Mouse (Mus musculus): Measurements from ENCODE around the gene Zgpat.

The Zgpat gene

DNA sequence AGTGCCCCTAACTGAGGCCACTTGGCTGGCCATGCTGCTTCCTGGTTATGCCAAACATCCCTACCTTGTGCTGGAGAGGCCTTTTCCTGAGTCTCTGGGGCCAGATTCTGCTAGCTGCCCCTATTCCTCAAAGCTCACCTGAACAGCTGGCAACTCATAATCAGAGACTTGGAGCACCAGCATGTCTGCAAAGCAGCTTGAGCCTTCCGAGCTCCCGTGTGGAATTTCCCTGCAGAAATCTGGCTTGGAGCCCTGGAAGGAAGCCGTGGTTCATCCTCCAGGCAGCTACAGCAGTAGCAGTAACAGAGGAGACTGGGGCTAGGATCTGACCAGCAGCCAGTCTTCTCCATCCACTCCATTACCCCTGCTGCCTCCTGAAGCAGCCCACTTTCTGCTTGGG is 21.2 kb downstream of the Zgpat start:
- peak; percentile 45 to 56 for DNase-seq

DNA sequence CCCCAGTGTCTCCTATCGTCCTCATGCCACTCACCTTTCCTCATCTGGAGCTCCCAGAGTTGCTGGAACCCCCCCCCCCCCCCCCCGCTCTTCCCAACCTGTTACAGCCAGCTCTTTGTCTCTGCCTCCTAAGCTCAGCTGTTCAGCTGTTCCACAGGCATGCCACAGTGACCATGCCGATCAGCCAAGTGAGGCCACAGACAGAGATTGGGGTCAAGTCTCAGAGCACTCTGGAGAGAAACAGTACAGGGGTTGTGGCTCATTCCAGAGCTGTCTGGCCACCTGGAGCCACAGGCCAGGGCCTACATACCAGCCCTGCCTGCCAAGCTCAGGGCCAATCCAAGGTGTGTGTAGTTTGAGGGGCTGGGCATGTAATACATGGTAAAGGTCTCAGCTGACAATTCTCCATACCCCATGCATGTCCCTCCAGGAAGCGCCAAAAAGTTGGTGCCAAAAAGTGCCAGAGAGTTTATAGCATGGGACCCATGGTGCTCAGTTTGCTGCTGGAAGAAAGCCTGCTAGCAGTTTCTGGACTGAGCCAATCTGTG is 22.0 kb downstream of the Zgpat start:
- no peak for DNase-seq

DNA sequence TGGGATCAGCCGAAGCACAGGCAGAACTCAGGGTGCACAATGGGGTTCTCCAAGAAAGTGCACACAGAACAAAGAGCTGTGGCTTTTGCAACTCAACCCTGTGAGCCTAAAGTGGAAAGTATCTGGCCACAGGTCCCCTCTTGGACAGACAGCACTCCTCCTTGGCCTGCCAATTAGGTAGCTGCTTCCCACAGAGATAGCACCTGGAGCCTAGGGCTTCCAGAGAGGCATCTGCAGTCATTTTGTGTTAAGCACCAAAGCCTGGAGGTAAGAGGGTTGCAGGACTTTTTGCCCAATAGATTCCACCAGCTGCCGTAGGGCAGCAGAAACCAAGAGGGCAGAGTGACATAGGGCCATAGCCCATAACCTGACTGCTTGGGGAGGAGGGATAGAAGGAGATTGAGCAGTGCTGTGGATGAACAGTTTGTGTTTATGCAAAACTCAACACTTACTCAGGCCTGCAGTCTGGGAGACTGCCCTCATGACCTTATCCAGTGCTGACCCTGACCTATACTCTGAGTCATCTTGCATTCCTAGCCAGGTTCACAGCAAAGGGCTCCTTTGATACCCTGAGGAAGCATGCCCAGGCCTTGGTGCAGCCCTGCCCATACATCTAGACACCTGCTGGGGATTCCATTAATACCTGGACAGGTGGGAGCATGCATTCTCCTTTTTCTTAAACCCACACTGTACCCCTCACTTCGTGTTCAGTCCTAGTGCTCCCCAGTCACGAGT is 25.6 kb downstream of the Zgpat start:
- no peak for DNase-seq

DNA sequence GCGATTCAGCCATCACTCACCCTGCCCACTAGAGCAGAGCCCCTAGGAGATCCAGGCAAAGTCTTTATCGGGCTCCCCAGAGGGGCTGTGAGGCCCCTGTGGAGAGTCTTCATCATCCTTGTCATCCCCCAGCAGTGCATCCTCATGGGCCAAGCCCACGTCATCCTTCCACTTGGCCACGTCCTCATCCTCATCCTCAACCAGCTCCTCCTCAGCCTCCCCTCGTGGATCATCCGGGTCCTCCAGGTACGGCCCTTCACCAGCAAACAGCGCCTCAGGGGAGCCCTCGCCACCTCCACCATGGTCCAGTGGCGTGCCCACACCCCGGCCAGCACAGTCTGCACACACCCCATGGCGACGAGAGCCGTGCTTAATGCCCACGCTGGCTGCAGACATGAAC is 26.3 kb downstream of the Zgpat start:
- DNase-seq = peak in 1 of 2 experiments; percentile 34

DNA sequence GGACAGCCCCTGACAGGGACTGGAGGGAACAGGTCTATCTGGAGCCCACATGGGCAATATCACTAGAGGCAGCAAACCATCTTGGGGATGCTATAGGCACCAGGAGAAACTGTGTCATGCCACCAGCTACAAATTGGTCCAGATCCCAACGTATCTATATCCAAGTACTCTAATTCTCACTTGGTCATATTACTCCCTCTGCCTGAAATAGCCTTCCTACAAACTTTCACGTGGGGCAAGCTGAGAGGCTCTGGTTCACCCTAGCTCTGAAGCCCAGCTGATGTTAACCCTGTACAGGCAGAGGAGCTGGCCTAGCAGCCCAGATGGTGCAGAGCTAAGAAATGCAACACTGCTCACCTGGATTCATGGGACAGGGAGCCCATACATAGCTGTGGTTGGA is 26.8 kb downstream of the Zgpat start:
- no peak for DNase-seq

GRCm38 (mm10) chr2:181392600-181393213 is 28.0 kb downstream of the Zgpat start:
- DNase-seq = peak; percentile 88 to 95

DNA sequence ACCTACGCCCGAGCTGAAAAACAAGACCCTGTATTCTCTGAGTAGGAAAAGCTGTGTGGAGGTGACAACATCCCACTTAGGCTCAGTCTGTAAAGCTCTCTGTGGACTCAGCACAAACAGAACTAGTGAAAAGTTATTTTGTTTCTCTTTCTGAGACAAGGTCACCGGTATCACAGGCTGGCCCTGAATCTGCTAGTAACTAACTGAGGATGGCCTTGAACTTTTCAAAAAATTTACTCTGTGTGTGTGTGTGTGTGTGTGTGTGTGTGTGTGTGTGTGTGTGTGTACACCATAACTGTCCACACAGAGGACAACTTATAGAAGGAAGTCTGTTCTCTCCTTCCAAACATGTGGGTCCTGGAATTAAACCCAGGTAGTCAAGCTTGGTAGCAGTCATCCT is 29.4 kb downstream of the Zgpat start:
- no peak for DNase-seq

GRCm38 (mm10) chr2:181397207-181397761 is 32.6 kb downstream of the Zgpat start:
- no peak for DNase-seq

GRCm38 (mm10) chr2:181401497-181401896 is 36.8 kb downstream of the Zgpat start:
- DNase-seq = no peak

- no peak for DNase-seq
These were observed 39.0 kb downstream of the Zgpat start for GRCm38 (mm10) chr2:181403722-181404121.

DNA sequence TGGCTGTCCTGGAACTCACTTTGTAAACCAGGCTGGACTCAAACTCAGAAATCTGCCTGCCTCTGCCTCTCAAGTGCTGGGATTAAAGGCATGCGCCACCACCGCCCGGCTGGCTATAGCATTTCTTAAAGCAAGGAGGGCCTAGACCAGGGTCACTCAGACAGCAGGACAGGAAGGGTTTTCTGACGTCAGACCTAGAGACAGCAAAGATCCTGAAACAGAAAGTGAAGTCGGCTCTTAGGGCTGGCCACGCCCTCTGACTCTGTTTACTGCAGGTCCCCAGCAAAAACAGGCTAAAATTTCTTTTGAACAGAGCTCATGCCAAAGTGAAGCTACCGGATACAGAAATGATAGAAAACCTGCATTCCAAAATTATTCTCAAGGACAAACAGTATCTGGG is 44.9 kb downstream of the Zgpat start:
- DNase-seq = no peak

DNA sequence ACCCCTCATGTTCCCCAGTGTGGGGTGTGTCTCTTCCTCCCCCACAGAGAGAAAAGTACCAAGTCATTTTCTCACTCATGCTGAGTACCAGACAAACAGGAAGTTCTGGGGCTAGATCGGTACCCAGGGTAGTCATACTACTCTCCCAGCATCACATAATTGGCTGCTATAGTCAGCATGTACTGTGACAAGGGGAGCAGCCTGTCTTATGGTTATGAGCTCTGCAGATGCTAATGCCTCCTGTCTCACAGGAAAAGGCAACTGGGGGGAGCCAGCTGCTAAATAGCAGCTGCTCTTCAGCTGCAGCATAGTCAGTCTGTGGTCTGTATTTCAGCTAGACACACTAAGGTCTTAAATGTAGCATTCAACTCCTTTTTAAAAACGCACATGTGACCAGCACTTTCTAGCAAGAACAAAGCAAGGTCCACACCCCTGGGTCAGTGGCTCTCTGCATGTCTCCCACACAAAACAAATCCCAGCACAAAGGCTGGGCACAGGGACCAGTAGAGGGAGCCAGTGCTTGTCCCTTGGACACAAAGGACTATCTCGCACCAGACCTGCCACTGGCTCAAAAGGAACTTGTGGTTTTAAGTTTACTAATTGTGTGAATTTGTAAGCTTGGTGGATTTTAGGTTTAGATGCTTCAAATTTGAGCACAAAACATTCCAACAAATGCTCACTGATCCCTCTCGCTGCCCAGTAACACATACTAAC is 46.2 kb downstream of the Zgpat start:
- DNase-seq = peak; percentile 83 to 86

GRCm38 (mm10) chr2:181413141-181413540 is 48.4 kb downstream of the Zgpat start:
- DNase-seq = no peak

DNA sequence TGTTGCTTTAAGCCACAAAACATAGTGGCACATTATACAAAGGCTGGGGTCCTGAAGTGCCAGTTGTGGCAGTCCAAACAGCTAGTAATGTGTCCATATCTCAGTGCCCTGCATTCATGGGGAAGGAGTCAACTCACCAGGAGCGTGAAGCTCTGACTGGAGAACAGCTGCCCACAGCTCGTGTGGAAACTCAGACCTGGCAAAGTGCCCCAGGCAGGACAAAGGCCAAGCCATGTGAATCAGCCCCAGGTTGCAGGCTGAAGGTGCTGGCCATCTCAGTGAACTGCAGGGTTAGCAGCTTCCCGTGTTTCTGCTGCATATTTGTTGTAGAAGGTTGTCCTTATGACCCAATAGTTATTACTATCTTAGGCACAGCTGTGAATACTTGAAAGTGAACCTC is 51.2 kb downstream of the Zgpat start:
- peak; percentile 89 to 90 for DNase-seq

GRCm38 (mm10) chr2:181419359-181419758 is 54.6 kb downstream of the Zgpat start:
- no peak for DNase-seq

GRCm38 (mm10) chr2:181420426-181420825 is 55.7 kb downstream of the Zgpat start:
- no peak for DNase-seq

GRCm38 (mm10) chr2:181420903-181421638 is 56.3 kb downstream of the Zgpat start:
- peak in 1 of 2 experiments; percentile 16 for DNase-seq

- no peak for DNase-seq
These were observed 59.1 kb downstream of the Zgpat start for GRCm38 (mm10) chr2:181423834-181424233.

Measured in kidney, postnatal 25 days (tissue).